Mouse (Mus musculus): ENCODE measurements around the gene Caap1.

Caap1 gene

GRCm38 (mm10) chr4:94476749-94477399 is 79.7 kb downstream of the Caap1 start:
- DNase-seq, result no peak

- no peak for DNase-seq
Observed at GRCm38 (mm10) chr4:94473286-94473685, 83.3 kb downstream of the Caap1 start.

GRCm38 (mm10) chr4:94459424-94459823 is 97.2 kb downstream of the Caap1 start:
- no peak for DNase-seq

- DNase-seq, result no peak
Observed at GRCm38 (mm10) chr4:94454857-94455256, 101.7 kb downstream of the Caap1 start.

Measured in right cerebral cortex, postnatal 14 days (tissue).